Mouse (Mus musculus) hindbrain, embryonic 14.5 days (tissue): ENCODE data around the gene Slc5a6. TPM values are rescaled to one million over a fixed set of nuclear protein-coding genes. Genes with fewer than 3 reads are reported as not detected.

Experiments used
- ATAC-seq: fragments of 200-750 bp; cut with Nextera tagmentation; 2 replicates; pipeline ENCODE4 v1.8.0; 2017; ENCODE audit warnings: moderate number of reproducible peaks, mild to moderate bottlenecking, moderate TSS enrichment, moderate library complexity; ENCODE audit not compliant: low FRiP score
- DNase-seq: peaks from one replicate; pipeline ENCODE4 v3.0.0-alpha.2; 2015; ENCODE audit warnings: low spot score
- H3K27ac ChIP-seq: fragments of 300-500 bp; sonication (generic); 2 replicates; pipeline ENCODE4 v1.5.1; 2014; ENCODE audit warnings: mild to moderate bottlenecking, moderate library complexity
- H3K27me3 ChIP-seq: fragments of 300-500 bp; sonication (generic); 2 replicates; pipeline ENCODE4 v1.6.1; 2014; ENCODE audit warnings: mild to moderate bottlenecking, low read length, mixed read lengths; ENCODE audit not compliant: control insufficient read depth, insufficient read depth
- H3K36me3 ChIP-seq: fragments of 300-500 bp; sonication (generic); replicated peaks from 2 replicates; pipeline ENCODE4 v1.6.1; 2014; ENCODE audit not compliant: control insufficient read depth, insufficient read depth
- H3K4me1 ChIP-seq: fragments of 300-500 bp; sonication (generic); replicated peaks from 2 replicates; pipeline ENCODE4 v1.6.1; 2014; ENCODE audit warnings: antibody characterized with exemption, low read length, mixed read lengths; ENCODE audit not compliant: control insufficient read depth, insufficient read depth
- H3K4me2 ChIP-seq: fragments of 300-500 bp; sonication (generic); replicated peaks from 2 replicates; pipeline ENCODE4 v1.6.1; 2014; ENCODE audit warnings: mild to moderate bottlenecking, moderate library complexity
- H3K4me3 ChIP-seq: fragments of 300-500 bp; sonication (generic); replicated peaks from 2 replicates; pipeline ENCODE4 v1.5.1; 2014; ENCODE audit warnings: mild to moderate bottlenecking, low read length
- H3K9ac ChIP-seq: fragments of 300-500 bp; sonication (generic); 2 replicates; pipeline ENCODE4 v1.6.1; 2014
- H3K9me3 ChIP-seq: fragments of 300-500 bp; sonication (generic); 2 replicates; pipeline ENCODE4 v1.6.1; 2016; ENCODE audit warnings: low read length; ENCODE audit not compliant: control insufficient read depth
- WGBS: fragments of 180-500 bp; shearing (Covaris S2); extraction: QIAGEN DNeasy Blood & Tissue Kit; methylation state at CpG from one replicate; pipeline ENCODE4 v1.1.7; 2014; 5-methylcytosine and 5-hydroxymethylcytosine counted together
- polyA plus RNA-seq: library from polyadenylated mRNA; unstranded; fragments of >200 nt; fragmentation: Nextera tagmentation; extraction: Ambion mirVana; gene quantifications from 2 replicates; pipeline ENCODE4 v1.2.1, GENCODE M21; 2014

Slc5a6 gene
- polyA plus RNA-seq: 20.5 and 24.5 TPM in 2 replicates

DNA sequence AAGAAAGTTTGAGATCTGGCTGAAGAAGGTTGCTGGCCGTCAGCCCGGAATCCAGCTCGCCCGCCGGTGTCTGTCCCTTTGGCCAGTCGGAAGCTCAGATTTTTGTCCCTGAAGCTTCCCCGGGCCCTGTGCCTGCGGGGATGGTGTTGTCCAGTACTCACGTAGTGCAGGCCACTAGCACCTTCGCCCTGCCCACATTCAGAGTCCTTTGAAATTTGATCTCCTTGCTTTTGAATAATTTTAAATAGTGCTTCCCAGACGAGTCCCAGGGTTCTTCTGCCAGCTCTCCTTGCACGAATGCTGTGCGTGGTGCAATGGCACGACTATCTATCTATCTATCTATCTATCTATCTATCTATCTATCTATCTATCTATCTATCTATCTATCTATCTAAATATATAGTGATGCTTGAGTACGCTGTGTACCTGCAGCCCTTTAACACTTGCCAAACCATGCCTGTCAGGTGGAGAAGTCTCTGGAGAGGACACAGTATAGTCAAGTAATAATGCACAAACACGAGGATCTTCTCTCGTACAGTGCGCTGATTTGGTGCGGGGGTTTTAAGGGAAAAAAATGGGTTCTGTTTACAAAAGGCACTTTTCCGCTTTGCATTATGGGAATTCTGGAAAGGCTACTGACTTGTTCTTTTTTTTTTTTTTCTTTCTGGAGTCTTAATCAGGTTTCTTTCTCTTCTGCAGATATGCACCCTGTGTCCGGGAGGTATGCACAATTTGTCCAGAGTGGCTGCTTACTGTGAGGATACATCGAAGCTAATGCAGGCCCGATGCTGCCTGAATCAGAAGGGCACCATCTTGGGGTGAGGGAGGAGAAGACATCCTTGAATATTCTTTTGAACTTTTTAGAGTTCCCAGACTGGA is at the start of gene Slc5a6:
Gene Slc5a6 (minus strand): TSS at position 162 of the 879 bp plus-strand sequence.
- Histone ChIP-seq H3K4me2 (peak within 1 kb of the TSS; percentile 83), H3K36me3 (peaks cover 11% of the 10 kb centered on the region), H3K27me3 (no peaks in the 10 kb centered on the region), H3K4me1 (peaks cover 11% of the 10 kb centered on the region), H3K9me3 (no peaks in the 10 kb centered on the region), H3K4me3 (peak within 1 kb of the TSS; percentile 57), H3K27ac (peak within 1 kb of the TSS; percentile 94), H3K9ac (peak within 1 kb of the TSS; percentile 85)
- DNase-seq: peak; percentile 66
- peak; percentile 35; the same call in 1 of the 2 replicates for ATAC-seq
- WGBS: under 1% methylated on average over 23 of the region's 23 CpGs

DNA sequence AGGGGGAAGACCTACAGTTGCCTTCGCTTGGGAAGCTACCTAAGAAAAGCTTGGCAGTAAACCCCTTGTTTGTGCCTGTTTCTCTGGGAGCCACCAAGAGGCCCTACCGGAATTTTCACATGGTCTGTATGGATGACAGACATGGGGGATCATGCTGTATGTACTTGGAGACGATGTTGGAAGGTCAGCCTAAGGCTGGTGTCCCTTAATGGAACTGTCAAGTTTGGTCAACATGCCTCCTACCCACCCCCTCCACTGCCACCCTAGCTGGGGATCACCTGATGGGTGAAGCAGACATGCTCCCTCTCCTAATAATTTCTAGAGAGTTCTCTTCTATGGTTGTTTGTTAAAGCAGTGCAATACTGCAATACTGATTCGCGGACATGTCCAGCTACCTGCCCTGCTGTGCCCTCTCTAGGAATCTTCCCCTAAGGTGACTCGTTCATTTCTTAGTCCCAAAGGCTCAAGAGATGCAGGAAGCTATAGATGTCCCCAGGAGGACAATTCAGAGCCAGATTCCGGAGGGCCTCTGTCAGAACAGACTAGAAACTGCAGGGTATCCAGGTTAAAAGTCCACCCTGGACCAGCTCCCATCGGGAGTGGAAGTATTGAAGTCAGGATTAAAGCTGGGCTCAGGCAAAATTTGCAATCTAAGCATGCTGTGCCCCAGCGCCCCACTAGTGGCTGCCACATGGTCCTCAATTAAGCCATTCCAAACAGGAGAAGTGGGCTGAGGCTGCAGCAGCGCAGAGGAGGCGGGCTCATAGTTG is 47.2 kb upstream of the Slc5a6 start:
- H3K9ac ChIP-seq: no peak overlapping the region
- peak overlapping the region; percentile 50 for H3K4me2 ChIP-seq
- peak overlapping the region; percentile 23 for H3K4me3 ChIP-seq
- no peak for ATAC-seq
- 23% methylated on average over 11 of the region's 11 CpGs for WGBS
- H3K9me3 ChIP-seq: no peaks in the 10 kb centered on the region
- H3K27ac ChIP-seq: no peak overlapping the region
- H3K27me3 ChIP-seq: peaks cover 84% of the 10 kb centered on the region
- no peak for DNase-seq
- H3K4me1 ChIP-seq: peaks cover 33% of the 10 kb centered on the region; the same call in 1 of the 2 replicates
- no peaks in the 10 kb centered on the region for H3K36me3 ChIP-seq

DNA sequence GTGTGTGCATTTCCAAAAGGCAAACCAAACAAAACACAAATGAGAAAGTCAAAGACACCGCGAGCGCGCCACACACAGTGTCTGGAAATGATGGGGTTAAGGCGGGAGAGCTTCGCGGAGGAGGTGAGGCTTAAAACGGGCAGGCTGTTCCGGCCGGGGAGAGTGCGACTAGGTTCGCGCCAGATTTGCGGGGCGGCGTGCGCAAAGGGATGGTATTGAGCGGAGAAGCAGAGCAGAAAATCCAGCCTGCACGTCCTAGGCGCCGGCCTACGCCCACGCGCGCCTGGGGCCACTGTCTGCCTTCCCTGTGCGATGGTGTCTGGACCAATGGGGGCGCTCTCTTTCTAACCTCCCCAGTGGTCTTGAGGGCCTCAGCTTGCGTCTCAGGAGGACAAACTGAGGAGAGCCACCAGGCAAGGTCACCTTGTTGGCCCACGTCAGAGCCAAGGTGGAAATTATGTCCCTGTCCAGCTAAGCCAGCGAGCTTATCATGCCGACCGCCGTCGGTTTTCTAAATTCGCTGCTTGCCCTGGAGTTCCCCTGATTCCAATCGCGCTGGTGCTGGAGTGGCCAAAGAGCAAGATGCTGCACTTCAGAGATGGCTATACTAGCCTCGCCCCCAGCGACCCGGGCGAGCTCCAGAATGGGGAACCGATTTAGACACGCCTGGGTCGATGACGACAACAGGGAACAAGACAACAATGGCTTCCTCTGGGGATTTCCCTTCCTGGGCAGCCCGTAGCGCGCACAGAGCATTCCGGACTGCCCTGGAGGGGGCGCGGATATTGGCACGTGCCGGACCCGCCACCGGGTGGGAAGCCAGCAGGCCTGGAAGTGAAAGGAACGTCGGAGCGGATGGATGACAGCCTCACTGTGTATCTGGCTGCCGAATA is 46.3 kb upstream of the Slc5a6 start:
- H3K4me1 ChIP-seq: peaks cover 33% of the 10 kb centered on the region; the same call in 1 of the 2 replicates
- no peak overlapping the region for H3K27ac ChIP-seq
- peak overlapping the region; percentile 50 for H3K4me2 ChIP-seq
- ATAC-seq: no peak; the same call in 1 of the 2 replicates
- no peak for DNase-seq
- H3K9ac ChIP-seq: 0 out of 2 replicates have a peak overlapping the region, but pooled peaks have one; percentile 16
- no peaks in the 10 kb centered on the region for H3K9me3 ChIP-seq
- under 1% methylated on average over 59 of the region's 59 CpGs for WGBS
- H3K27me3 ChIP-seq: peaks cover 93% of the 10 kb centered on the region
- H3K36me3 ChIP-seq: no peaks in the 10 kb centered on the region
- H3K4me3 ChIP-seq: peak overlapping the region; percentile 23

DNA sequence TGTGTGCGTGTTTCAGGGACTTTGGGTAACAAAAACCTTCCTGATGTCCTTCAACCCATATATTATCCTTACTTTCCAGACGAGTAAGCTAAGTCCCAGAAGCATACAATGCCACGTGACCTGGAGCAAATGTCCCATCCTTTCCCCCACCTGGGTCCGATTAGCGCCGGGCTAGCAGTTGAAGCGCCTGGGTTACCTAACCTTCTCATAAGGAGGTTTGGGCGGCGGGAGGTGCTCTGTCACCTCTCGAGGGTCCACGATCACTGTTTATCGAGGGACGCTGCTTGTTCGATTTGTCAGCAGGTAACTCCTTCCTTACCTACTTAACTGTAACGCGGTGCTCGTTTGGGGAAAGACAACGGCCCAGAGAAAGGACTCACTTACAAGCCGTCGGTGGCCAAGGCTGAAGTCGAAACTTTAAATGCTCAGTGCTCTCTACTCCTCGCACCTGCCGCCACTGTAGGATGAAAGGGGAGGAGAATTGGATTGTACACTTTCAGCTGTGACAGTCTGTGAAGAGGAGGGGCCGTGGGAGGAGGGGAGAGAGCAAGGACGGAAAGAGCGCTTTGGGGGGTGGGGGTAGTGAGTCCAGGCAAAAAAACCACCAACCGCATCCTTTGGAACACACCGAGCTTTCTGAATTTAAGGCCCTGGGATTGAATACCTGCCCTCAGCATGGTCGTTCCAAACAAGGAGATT is 45.5 kb upstream of the Slc5a6 start:
- H3K4me2 ChIP-seq: peak overlapping the region; percentile 50
- ATAC-seq (no peak), DNase-seq (no peak)
- peaks cover 95% of the 10 kb centered on the region for H3K27me3 ChIP-seq
- no peaks in the 10 kb centered on the region for H3K9me3 ChIP-seq
- H3K36me3 ChIP-seq: no peaks in the 10 kb centered on the region
- no peak overlapping the region for H3K27ac ChIP-seq
- peak overlapping the region; percentile 58 for H3K4me3 ChIP-seq
- peaks cover 33% of the 10 kb centered on the region; the same call in 1 of the 2 replicates for H3K4me1 ChIP-seq
- WGBS: 2% methylated on average over 29 of the region's 29 CpGs
- H3K9ac ChIP-seq: no peak overlapping the region

DNA sequence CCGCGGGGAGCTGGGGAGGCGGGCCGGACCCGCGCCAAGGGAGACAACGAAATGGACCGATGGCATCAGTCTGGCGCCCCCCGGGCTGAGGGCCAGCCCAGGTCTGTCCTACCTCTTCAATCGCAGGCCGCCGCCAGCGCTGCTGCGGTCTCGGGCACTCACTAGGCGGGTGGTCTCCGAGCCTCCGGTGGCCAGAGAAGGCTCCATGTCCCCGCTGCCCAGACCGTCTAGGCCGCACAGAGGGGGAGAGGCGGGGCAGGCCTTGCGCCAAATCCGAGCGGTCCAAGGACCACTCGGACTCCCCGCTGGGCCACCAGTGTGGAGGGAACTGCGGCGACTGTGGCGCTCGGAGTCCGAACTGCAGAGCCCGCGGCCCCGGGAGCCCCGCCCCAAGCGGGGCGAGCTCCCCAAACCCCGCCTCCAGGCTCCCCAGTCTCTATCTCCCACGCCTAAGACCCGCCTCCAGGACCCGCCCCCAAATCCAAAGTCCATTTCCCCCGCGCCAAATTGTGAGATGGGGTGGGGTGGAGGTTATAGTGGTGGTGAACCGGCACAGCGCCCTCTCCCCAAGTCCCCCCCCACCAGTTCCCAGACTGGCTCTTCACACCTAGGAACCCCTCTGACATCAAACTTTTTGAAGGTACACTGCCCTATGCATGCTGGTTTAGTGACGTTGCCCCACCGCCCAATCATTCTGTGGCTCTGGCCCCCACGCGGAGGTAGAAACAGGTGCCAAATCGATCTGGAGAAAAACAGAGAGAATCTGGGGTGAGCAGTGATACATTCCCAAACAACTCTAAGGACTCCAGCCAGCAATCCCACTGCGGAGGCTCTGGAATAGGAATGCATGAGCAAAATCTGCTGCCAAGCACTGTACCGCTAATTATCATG is 44.7 kb upstream of the Slc5a6 start:
- ATAC-seq (peak; percentile 64), DNase-seq (no peak)
- H3K27ac ChIP-seq: peak overlapping the region; percentile 57
- peaks cover 90% of the 10 kb centered on the region for H3K27me3 ChIP-seq
- H3K9ac ChIP-seq: peak overlapping the region; percentile 85
- H3K4me2 ChIP-seq: peak overlapping the region; percentile 50
- H3K4me1 ChIP-seq: peaks cover 33% of the 10 kb centered on the region; the same call in 1 of the 2 replicates
- peak overlapping the region; percentile 58 for H3K4me3 ChIP-seq
- WGBS: 1% methylated on average over 39 of the region's 54 CpGs
- no peaks in the 10 kb centered on the region for H3K9me3 ChIP-seq
- H3K36me3 ChIP-seq: no peaks in the 10 kb centered on the region

DNA sequence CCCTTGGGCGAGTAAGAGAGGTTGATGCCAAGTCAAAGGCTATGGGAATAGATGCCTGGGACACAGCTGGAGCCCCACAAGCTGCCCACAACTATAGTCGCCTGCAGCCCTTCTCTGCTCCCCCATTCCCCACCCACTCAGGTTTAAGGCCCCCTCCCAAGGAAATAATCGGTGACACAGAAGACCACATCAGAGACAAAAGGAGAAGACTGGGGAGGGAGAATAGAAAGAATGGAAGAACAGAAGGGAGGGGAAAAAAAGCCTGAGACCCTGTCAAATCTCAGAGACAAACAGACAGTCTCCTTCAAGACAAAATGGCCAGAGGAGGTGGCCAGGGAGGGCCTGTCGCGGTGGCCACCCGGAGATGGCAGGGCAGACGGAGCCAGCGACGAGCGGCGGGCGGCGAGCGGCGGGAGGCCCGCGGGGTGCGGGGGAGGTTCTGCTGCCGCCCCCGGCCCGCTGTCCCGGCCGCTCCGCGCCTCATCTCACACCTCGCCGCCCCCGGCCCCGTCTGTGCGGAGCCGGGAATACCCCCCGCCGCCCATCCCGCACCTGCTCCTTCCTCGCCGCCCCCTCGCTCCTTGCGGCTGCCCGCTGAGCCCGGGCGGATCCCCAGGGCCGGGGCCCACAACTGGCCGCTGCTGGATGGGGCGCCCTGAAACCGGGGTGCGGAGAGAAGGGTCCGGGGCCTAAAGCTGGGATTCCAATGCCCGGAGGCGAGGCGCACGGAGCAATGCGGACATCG is 43.7 kb upstream of the Slc5a6 start:
- DNase-seq (no peak), ATAC-seq (no peak; the same call in 1 of the 2 replicates)
- Histone ChIP-seq H3K4me3 (peak overlapping the region; percentile 58), H3K4me2 (peak overlapping the region; percentile 50), H3K36me3 (no peaks in the 10 kb centered on the region), H3K27me3 (peaks cover 82% of the 10 kb centered on the region), H3K9ac (peak overlapping the region; percentile 85), H3K27ac (peak overlapping the region; percentile 57), H3K4me1 (peaks cover 33% of the 10 kb centered on the region; the same call in 1 of the 2 replicates), H3K9me3 (no peaks in the 10 kb centered on the region)
- WGBS: 2% methylated on average over 45 of the region's 53 CpGs

DNA sequence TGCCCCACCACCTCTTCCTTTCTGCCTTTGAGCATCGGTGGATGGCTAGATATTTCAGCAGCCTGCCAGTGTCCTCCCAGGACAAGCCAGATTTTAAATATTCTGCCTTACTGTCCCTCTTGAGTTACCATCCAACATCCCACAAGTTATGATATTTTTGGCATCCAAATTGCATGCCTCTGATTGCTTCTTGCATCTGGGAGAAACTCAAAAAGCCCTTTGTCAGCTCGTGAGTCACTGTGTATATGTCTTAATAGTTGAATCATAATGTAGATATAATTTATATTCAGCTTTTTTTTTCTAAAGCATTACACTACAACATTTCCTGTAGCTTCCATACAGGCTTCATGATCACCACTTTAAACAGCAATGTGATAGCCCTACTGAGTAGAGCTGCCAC is 38.4 kb upstream of the Slc5a6 start:
- Histone ChIP-seq H3K4me2 (no peak overlapping the region), H3K9me3 (no peaks in the 10 kb centered on the region), H3K27ac (no peak overlapping the region), H3K4me1 (peaks cover 21% of the 10 kb centered on the region), H3K36me3 (no peaks in the 10 kb centered on the region), H3K4me3 (no peak overlapping the region), H3K9ac (no peak overlapping the region), H3K27me3 (peaks cover 29% of the 10 kb centered on the region)
- WGBS: 81% methylated on average over 2 of the region's 2 CpGs
- no peak for ATAC-seq
- DNase-seq: no peak
